Mouse (Mus musculus): ENCODE results near the gene Bmp6. TPM values are rescaled to one million over a fixed set of nuclear protein-coding genes. Genes with fewer than 3 reads are reported as not detected.

The Bmp6 gene
- total RNA-seq, 2 experiments from 2014 or later: 19.7 to 23.4 TPM

DNA sequence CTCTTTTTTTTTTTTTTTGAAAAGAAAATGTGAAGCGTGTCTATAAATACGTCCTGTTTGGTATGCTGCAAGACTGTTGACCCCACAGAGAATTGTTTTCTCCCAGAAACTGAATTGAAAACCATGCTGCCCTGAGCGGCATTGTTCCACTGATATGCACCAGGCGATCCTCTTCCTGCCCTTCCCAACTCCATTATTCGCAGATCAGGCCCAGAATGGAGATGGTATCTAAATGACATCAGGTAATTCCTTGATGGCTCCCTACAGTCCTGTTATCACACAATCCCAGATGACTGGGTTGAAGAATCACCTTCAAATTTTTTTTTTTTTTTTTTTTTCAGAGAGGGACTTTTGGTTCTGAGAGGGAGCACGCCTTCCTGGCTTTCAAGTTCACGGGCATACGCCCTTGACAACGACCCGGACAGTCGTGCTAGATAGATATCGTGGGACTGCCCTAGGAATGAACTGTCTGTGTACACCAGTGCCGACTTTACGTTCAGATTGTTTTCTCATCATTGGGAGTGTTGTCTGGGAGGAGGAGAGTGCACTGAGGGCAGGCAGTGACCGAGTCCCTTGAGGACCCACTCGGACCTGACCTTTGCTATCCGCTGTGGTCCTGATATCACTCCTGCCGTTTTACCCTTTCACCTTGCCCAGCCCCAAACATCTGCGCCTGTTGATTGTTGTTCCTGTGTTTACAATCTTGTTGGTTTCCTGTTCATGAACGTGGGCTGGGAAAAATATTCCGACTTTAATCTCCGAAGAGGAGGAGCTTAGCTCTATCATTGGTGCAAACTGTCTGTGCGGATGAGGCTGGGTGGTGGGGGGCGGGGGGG lies 8.7 kb downstream of the Bmp6 start:
- DNase-seq: peak; percentile 49 to 83

DNA sequence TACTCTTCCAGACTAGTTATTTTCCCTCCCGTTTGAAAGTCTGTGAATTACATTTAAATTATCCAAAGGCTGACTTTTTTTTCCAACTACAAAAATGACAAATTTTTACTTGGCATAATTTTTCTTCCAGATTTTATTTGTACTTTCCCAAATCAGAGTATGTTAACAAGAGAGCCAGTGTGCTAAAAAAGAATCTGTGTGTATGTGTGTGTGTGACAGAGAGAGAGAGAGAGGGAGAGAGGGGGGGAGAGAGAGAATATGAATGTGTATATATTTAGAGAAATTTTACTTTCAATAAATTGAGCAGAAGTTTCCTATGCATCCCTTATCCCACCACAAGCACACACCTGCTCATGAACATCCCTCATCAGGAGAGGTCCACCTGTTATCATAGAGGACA lies 9.4 kb downstream of the Bmp6 start:
- DNase-seq: no peak

DNA sequence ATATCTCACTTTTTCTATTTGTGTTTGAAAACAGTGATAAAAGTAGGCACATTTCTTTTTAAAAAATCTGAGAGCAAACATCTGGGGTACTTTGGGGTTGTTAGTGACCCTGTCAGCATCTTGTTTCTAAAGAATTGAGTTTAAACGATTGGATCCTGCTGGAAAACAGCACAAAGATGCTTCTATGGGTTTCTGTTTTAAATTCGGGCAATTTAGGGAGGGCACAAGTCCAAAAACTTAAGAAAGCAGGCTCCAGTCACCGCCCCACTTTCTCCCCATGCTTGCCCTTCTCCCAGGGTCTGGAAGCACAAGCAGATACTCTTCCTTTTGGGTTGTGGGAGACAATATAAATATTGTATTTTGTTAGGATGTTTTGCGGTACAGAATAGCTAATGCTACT lies 14.1 kb downstream of the Bmp6 start:
- no peak for DNase-seq

DNA sequence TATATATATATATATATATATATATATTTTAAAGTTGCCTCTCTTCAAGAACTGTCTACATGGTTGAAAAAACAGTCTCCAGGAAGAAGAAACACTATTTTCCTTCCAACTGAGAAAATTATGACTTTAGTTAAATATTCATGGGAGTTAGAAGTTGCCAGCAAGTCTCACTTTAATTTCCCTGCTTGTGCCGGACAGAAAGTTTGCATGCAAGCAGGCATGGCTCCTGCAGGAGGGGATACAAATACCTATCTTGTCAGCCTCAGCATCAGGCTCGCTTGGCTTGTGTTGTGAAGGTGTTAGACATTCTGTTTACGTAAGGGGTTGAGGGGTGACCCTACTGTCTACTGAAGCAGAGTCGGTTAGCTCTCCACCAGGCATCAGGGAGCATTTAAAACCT lies 17.8 kb downstream of the Bmp6 start:
- no peak for DNase-seq

DNA sequence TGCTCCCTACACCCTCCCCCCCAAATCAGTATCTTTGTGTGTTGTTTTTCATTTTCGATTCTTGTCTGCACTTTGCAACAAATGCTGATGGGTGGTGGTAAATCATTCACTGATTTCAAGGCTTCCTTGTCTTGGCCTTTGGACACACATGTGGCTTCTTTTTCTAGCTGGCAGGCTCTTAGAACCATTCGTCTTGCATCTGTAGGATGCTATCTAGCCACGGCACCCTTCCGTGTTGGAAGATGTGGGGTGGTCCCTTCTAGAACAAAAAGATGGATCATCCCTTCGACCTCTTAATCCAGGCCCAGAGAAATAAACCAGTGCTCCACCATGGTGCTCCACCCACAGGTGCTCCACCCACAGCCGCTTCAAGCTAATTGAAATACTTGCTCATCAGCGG lies 19.0 kb downstream of the Bmp6 start:
- DNase-seq: no peak

DNA sequence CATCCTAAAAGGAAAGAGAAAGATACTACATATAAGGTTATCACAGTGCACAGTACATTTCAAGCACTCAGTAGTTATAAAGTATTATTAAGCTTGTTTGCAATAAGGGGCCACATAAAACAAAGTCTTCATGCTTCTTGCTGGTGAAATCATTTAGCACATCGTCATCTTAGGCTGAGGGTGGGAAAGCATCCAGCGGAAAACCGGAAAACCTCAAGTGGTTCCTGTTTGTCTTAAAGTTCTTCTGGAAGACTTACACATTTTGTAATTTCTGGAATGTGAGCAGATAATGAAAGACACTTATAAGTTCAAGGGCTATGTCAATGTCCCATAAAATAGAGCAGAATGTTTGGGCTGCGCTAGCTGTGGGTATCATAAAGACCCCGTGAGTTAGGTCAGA lies 24.7 kb downstream of the Bmp6 start:
- no peak for DNase-seq

DNA sequence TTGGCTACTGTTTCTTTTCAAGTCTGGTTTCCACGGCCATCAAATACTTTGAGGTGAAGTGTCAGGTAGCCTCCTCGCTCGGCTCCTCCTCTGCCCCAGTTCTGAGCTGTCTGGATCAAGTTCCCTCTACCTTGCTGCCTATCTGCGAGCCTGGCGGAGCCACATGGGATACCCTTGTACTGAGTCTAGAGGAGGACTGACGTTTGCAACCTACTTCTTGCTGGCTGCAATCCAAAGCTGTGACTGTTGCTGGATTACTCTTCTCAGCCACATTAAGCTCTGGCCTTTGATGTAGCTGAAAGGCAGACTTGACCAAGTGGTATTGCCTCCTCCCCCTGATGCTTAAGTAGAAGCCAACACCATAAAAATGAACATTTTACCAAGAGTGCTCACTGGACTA lies 31.2 kb downstream of the Bmp6 start:
- DNase-seq: peak in 1 of 2 experiments; percentile 26

DNA sequence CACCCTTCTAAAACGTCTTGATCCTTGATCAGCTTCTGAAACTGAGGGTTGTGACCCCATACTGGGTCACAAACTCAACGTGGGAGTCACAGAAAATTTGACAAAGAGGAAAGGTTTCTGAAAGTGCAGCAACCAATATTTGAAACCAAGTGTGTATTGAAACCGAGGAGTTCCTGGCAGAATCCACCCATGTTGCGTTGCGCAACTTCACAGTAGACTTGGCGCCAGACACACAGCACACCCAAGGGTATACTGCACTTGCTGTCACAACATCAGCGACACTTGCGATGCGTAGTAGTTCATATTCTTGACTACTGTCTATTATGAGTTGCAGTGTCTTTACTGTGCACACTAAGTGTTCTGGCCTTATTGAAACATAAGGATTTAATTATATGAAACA lies 32.4 kb downstream of the Bmp6 start:
- peak; percentile 65 to 72 for DNase-seq

DNA sequence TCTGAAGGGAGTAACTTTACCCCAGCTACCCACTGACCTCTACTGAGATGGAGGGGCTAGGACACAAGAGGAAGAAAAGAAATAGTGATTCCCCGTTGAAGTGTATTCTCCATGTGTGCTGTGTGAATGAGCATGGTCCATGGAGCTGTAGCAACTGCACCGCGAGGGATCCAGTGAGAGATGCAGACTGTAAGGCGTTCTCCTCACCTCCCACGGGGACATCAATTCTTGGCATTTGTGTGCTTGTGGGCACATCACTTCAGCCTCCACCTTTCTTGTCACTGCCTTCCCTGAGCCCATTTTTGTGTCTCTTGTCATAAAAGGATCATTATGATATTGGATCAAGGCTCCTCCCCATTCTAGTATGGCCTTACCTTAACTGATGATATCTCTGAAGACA lies 34.9 kb downstream of the Bmp6 start:
- no peak for DNase-seq

DNA sequence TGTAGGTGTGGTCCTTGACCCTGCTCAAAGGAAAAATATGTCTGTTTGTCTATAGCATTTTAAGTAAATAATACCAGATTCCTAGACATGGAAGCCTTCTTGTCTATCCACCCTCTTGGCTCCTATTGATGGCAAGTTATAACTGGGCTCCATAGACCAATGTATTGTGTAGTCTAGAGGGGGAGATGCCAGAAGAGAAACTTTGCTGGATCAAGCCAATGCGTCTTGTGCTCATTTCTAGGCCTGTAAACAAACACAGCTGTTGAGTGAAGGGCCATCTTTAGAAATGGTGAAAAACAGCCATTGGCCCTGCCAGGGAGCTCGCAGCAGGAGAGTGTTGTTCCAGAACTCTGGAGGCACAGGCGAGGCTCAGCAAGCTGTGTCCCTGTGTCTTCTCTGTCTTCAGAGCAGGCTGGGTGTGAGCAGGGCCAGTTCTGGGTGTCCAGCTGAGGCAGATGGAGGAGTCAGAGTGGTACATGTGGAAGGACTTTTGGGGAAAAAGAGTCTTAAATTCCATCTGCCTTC lies 41.2 kb downstream of the Bmp6 start:
- peak in 1 of 2 experiments; percentile 46 for DNase-seq

DNA sequence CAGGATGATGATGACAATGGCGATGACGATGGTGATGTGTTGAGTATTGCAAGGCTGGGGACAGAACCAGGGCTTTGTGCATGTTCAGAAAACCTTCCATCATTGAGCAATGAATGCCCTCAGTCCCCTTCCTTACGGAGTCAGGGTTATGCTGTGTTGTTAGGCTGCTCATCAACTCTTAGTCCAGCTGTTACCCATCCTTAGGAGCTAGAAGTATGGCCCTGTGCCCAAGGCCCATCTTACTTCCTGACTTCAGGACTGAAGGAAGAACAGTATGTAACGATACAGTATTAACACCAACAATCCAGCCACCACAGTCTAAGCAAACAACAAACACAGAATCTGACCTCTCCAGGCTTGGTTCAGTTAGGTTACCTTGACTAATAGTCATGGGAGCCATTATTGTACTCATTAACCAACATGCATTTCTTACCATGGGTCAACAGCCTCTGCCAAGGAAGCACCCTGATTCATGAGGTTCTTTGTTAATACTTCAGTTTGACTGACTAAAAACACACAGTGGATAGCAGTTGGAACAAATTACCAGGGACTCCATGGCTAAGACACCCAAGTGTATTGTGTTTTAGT lies 42.6 kb downstream of the Bmp6 start:
- DNase-seq: no peak

DNA sequence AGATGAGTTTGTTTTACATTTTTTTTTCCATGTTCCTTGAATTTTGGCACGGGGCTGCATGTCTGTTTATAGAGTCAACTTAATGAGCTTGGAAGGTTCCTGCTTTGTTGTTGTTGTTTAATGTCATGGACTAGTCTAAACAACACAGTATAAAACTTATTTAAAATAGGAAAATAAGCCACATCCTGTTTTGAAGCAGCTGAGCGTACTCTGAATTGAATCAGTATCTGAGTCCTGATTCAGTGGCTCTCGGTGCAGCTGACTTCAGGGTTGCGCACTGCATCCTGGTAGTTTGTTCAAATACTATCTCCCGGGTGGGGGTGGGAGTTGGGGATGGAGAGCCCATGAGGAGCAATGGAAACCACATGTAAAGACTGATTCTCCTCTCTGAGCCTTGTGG lies 48.5 kb downstream of the Bmp6 start:
- DNase-seq: no peak

DNA sequence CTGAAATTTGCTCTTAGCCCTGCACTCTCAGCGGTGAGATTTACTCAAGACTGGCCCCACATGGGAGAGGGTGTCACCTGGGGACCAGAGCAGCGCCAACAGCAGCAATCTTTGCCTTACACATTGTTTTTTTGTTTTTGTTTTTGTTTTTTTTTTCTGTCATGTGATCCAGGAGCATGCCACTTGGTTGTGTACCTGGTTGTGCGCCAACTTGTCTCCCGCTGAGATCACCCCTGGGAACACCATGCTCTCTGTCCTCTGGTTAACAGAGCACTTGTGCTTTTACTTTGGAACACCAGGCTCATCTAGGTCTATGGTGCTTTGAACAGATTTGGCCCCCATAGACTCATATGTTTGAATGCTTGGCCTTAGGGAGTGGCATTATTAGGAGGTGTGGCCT lies 50.1 kb downstream of the Bmp6 start:
- DNase-seq: no peak

DNA sequence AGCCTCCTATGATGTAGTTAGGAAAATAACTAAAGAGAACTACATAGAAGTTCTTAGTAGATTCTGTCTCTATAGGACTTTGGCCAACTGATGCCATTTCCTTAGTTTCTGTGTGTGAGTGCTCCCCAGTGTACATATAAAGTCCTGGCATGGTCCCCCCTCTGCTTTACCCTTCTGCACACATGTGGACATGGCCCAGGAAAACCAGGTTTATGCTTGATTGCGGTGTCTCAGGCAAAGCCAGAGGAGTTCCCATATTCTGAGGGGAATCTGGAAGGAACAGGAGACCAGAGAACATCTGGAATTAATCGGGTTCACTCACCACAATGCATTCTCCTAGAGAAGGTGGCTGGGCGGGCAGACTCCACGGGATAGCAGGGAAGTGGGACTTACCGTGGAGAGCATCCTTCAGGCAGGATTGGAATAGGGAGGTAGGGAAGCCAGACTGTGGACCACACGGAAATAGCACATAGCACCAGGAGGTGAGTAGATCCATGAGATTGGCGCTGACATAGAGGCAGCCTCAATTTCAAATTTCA lies 52.2 kb downstream of the Bmp6 start:
- DNase-seq: no peak

DNA sequence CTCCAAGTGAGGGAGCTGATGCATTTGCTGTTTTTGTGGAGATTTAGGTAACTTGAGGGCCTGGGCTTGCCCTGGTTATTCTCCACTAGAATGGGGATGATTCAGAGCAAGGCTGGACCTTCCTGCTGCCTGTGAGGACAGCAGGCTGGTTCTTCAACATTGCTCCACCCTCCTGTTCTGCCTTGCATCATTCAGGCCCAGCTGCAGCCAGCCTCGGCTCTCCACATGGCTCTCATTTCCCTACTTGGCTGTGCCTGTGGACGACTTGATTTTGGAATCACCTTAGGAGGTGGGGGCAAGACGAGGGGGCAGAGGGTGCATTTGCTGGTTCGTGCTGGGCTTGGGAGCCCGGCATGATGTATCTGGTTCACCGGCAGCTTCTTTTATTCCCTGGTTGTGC lies 53.8 kb downstream of the Bmp6 start:
- peak; percentile 64 to 73 for DNase-seq

DNA sequence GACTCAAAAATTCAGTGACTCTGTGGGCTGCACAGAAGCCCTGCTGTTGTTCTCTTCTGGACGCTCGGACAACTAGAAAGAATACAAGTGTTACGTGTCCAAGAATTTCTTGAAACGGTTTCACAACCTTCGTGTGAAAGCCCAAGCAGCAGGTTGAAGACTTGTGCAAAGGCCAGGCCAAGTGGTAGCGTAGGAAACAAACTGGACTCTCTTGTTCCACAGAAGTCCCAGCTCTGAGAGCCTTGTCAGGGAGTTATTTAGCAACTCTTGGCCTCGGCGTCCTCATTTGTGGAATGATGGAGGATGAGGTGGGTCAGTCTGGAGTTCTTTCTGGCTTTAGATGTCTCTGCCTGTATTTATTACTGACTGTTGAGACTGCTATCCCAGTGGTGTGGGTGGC lies 55.8 kb downstream of the Bmp6 start:
- peak; percentile 53 to 71 for DNase-seq

DNA sequence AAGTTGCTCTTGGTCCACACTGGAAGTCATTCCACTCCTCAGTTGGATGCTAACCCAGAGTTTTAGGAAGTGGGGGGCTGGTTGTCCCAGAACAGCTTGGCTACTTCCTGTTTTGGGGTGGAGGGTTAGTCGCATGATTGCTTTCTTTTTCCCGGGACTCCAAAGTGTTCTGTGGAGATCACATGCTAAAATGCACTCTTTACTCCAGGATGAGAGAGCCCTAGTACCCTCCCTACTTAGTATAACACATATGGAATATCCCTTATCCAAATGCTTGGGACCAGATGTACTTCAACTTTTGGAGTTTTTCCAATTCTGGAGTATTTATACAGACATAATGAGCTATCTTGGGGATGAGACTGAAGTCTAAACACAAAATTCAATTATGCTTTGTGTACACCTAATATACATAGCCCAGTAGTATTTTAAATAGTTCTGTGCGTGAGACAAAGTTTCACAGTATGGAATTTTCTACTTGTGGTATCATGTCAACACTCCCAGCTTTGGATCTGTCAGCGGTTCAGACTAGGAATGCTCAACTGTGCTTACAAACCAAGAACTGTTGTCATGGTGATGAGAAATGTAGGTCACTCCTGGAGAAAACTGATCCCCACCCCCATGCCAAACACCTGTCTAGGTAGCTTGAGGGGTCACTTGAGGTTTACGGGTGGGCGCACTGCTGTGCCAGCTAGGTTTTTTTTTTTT lies 62.9 kb downstream of the Bmp6 start:
- peak; percentile 55 to 83 for DNase-seq

DNA sequence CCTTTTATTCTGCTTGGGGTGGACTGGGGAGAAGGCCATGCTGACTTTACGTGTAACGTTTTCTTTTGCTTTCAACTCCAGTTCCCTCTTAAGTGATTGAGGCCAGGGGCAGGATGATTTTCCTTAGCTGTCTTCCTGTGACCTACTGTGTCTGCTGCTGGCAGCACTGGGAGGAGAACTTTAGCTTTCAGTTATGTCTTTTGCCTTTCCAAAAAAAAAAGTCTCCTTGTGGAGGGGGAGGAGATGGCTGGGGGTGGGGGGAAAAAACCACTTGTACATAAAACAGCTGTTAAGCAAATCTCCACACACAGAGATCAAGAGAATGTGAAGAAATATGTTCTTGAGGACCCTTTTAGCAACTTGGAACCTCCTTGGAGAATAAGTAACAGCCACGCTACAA lies 63.7 kb downstream of the Bmp6 start:
- DNase-seq: peak in 1 of 2 experiments; percentile 54

DNA sequence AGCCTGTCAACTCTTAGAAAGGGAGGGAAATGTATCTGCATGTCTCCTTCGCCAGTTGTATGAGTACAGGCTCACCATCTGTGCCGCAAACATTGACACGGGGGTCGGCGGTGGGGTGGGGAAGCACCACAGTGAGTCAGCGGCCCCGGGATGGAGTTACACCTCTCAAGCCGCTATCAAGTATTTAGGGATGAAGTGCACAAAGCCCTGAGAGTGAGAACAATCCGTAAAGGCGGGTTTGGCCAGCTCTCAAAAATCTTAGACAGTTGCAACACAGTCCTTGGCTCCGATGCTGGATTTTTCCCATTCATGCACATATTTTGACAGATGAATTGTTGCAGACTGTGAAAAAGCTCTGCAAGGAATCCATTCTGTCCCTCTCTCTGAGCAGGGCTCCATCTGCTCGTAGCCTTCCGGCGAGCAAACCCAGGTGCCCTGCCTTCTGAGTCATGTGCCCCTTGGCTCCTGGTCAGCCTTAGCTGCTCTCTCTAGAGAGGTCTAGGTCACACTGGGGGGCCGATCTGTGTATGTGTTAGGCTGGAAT lies 65.5 kb downstream of the Bmp6 start:
- peak; percentile 87 to 88 for DNase-seq

DNA sequence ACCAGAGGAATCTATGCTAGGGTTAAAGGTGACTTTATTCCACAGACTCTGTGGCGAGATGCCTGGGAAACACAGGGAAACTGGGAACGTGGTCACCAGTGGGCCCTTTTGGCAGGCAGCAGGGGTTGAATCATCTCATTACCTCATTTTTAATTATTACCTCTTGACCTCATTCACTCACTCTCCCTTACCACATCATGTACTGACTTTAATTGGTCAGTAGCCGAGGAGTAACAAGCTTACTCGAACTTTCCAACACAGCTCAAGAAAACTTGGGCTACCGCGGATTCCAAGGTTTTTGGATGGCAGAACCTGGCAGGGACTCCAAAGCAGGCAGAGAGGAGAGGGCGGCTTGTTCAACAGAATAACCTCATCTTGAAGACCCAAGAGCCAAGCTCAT lies 74.9 kb downstream of the Bmp6 start:
- no peak for DNase-seq

DNA sequence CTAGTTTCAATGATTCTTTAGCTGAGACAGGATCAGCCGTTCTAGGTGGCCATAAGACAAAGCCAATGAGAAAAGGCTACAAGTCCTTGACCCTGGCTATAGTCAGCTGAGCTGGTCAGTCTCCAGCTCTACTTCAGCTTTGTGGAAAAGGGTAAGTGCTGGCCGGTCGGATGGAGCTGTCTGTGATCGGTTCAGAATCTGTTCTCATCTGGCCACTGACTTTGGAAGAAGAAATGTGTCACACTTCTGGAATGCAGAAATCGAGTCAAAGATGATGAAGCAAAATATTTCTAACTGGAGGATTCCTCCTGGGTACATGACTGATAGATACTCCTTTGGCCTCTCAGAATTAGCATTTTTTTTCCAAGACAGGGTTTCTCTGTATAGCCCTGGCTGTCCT lies 77.6 kb downstream of the Bmp6 start:
- DNase-seq: peak; percentile 20 to 33

DNA sequence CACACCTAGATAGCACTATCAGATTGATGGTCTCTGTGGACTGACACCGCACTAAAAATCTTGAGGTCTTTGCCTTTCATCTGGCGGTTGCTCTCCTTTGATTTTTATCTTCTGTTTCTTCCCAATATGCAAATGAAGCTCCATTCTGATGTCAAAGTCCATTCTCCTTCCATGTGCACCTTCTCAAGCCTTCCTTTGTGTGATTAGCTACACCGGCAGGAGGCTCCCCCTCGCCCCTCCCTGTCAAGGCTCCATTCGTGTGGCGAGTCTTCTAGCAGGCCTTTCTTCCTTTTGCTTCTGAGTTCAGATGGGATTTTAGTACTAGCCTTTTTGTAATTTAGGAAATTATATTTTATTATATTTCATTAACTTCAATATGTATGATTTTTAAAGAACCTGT lies 80.4 kb downstream of the Bmp6 start:
- no peak for DNase-seq

DNA sequence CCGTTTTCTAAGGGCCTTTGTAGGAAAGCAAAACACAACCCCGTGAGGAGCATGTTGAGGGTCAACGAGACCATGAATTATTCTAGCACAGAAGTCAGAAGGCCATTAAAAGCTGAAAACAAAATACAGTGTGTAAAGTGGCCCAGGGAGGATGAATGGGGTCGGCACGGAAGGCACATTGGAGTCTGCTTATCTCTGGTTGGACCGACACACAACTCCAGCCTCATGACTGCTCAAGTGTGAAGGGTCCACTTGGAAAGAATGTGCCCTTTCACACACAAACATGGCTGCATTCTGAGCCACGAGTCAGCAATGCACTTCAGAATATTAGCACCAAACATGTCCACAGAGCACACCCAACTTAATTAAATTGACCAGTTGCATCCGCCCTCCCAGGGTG lies 84.8 kb downstream of the Bmp6 start:
- no peak for DNase-seq
